9 mouse cellular contexts compared by ENCODE assay signal in genomic region chr8:104541515-104541880, GRCm38 (mm10). TPM values are rescaled to one million over a fixed set of nuclear protein-coding genes. Genes with fewer than 3 reads are reported as not detected.
DNase-seq lines count a peak whose midpoint lies in the region; ATAC-seq lines count a peak whose summit lies in the region.
"Had no signal": no experiment of that assay in that cellular context is flagged by ENCODE, and none has a peak within 500 bp of the region (broad histone marks: within the 10 kb centered on the region; RNA-seq: fewer than 3 reads in every experiment).

No protein-coding gene starts in this region.

- H3K4me3 ChIP-seq in heart, embryonic 16.5 days (ENCODE audit: low read length), result peak overlapping the region; percentile 62
- peak overlapping the region; percentile 65 for H3K4me3 ChIP-seq in embryonic facial prominence, embryonic 10.5 days
- peak overlapping the region; percentile 51 for H3K4me3 ChIP-seq in hindbrain, embryonic 14.5 days (replicated peaks; ENCODE audit: low read length)
- peak overlapping the region; percentile 52 for H3K4me3 ChIP-seq in midbrain, embryonic 12.5 days

- peak overlapping the region; percentile 98 for H3K4me2 ChIP-seq in heart, embryonic 16.5 days (ENCODE audit: low read depth, low read length)
- H3K4me2 ChIP-seq in hindbrain, embryonic 14.5 days (replicated peaks), result peak overlapping the region; percentile 91
- peak overlapping the region; percentile 92 for H3K4me2 ChIP-seq in midbrain, embryonic 12.5 days (replicated peaks)

- ATAC-seq in heart, embryonic 16.5 days (replicated peaks; ENCODE audit: extremely low read depth, insufficient read depth, low FRiP score), result no peak
- no peak for ATAC-seq in hindbrain, embryonic 14.5 days (ENCODE audit: low FRiP score)
- no peak for ATAC-seq in midbrain, embryonic 12.5 days (ENCODE audit: low FRiP score, low read depth)

- H3K9me3 ChIP-seq in heart, embryonic 16.5 days (replicated peaks; ENCODE audit: control insufficient read depth, low read length), result no peaks in the 10 kb centered on the region
- H3K9me3 ChIP-seq in embryonic facial prominence, embryonic 10.5 days, result no peaks in the 10 kb centered on the region
- no peaks in the 10 kb centered on the region for H3K9me3 ChIP-seq in hindbrain, embryonic 14.5 days (ENCODE audit: control insufficient read depth, low read length)
- H3K9me3 ChIP-seq in midbrain, embryonic 12.5 days, result no peaks in the 10 kb centered on the region
- H3K9me3 ChIP-seq: G1E had no signal

- 18% methylated on average over 8 of the region's 8 CpGs for WGBS in heart, embryonic 16.5 days
- 14% methylated on average over 8 of the region's 8 CpGs for WGBS in embryonic facial prominence, embryonic 10.5 days
- 12% methylated on average over 8 of the region's 8 CpGs for WGBS in hindbrain, embryonic 14.5 days
- WGBS in midbrain, embryonic 12.5 days, result 15% methylated on average over 8 of the region's 8 CpGs

- peaks cover 11% of the 10 kb centered on the region; the same call in 1 of the 2 replicates for H3K4me1 ChIP-seq in heart, embryonic 16.5 days (ENCODE audit: control insufficient read depth, insufficient read depth, low read length)
- H3K4me1 ChIP-seq in embryonic facial prominence, embryonic 10.5 days, result peaks cover 22% of the 10 kb centered on the region
- H3K4me1 ChIP-seq in hindbrain, embryonic 14.5 days (replicated peaks; ENCODE audit: control insufficient read depth, insufficient read depth, low read length), result peaks cover 14% of the 10 kb centered on the region
- peaks cover 16% of the 10 kb centered on the region; the same call in 1 of the 2 replicates for H3K4me1 ChIP-seq in midbrain, embryonic 12.5 days

- H3K36me3 ChIP-seq in heart, embryonic 16.5 days (ENCODE audit: control insufficient read depth, insufficient read depth), result no peaks in the 10 kb centered on the region
- no peaks in the 10 kb centered on the region for H3K36me3 ChIP-seq in embryonic facial prominence, embryonic 10.5 days (replicated peaks)
- no peaks in the 10 kb centered on the region for H3K36me3 ChIP-seq in hindbrain, embryonic 14.5 days (replicated peaks; ENCODE audit: control insufficient read depth, insufficient read depth)
- H3K36me3 ChIP-seq in midbrain, embryonic 12.5 days, result no peaks in the 10 kb centered on the region
- H3K36me3 ChIP-seq: G1E had no signal

- H3K27ac ChIP-seq in heart, embryonic 16.5 days (ENCODE audit: low read length), result no peak overlapping the region
- H3K27ac ChIP-seq in embryonic facial prominence, embryonic 10.5 days (replicated peaks), result no peak overlapping the region
- no peak overlapping the region for H3K27ac ChIP-seq in hindbrain, embryonic 14.5 days
- H3K27ac ChIP-seq in midbrain, embryonic 12.5 days (replicated peaks), result no peak overlapping the region

- peaks cover 47% of the 10 kb centered on the region for H3K27me3 ChIP-seq in heart, embryonic 16.5 days (ENCODE audit: control insufficient read depth, insufficient read depth, low read length)
- peaks cover 82% of the 10 kb centered on the region for H3K27me3 ChIP-seq in embryonic facial prominence, embryonic 10.5 days (replicated peaks; ENCODE audit: low read depth, poor library complexity, severe bottlenecking)
- H3K27me3 ChIP-seq in hindbrain, embryonic 14.5 days (ENCODE audit: control insufficient read depth, insufficient read depth, low read length), result peaks cover 50% of the 10 kb centered on the region
- H3K27me3 ChIP-seq in midbrain, embryonic 12.5 days, result peaks cover 72% of the 10 kb centered on the region

- no peak for DNase-seq in heart, adult 11 months
- no peak for DNase-seq in embryonic facial prominence, embryonic 10.5 days (ENCODE audit: low spot score)
- DNase-seq in hindbrain, embryonic 14.5 days (ENCODE audit: low spot score), result no peak
- no peak for DNase-seq in adrenal gland, adult 18-20 months (ENCODE audit: low spot score in 2 of 2)
- no peak for DNase-seq in gastrocnemius, postnatal 10 days
- no peak for DNase-seq in cerebellum, postnatal 36 days

- H3K9ac ChIP-seq in heart, embryonic 16.5 days (ENCODE audit: low read length), result peak overlapping the region; percentile 71
- H3K9ac ChIP-seq in hindbrain, embryonic 14.5 days, result peak overlapping the region; percentile 59
- peak overlapping the region; percentile 58; the same call in 1 of the 2 replicates for H3K9ac ChIP-seq in midbrain, embryonic 12.5 days (replicated peaks)

RNA-seq across cellular contexts. Expression of gene Car7, which starts 7.0 kb away (rescaled TPM):
- polyA plus RNA-seq in heart, embryonic 16.5 days (2015; fragmentation: Nextera tagmentation; extraction: Ambion mirVana), result 2.4 and 3.0 TPM in 2 replicates
- 0.75 and 1.00 TPM in 2 replicates for polyA plus RNA-seq in embryonic facial prominence, embryonic 10.5 days (2016; fragmentation: Nextera tagmentation; extraction: Ambion mirVana)
- 2.0 and 2.2 TPM in 2 replicates for polyA plus RNA-seq in hindbrain, embryonic 14.5 days (2014; fragmentation: Nextera tagmentation; extraction: Ambion mirVana)
- polyA plus RNA-seq in midbrain, embryonic 12.5 days (2016; fragmentation: Nextera tagmentation; extraction: Ambion mirVana), result 1.5 and 1.6 TPM in 2 replicates
- total RNA-seq in adrenal gland, adult 18-20 months (2021), result 1 to 10 TPM; 1.6 to 3.1 TPM
- 1 to 10 TPM in 1 of 2 experiments, under 1 TPM in 1; 0.56 to 1.6 TPM for total RNA-seq in gastrocnemius, postnatal 10 days (2021)

RNA-seq across cellular contexts. Expression of gene Nae1, which starts 7.1 kb away (rescaled TPM):
- 58.4 and 68.8 TPM in 2 replicates for polyA plus RNA-seq in heart, embryonic 16.5 days (2015; fragmentation: Nextera tagmentation; extraction: Ambion mirVana)
- polyA plus RNA-seq in embryonic facial prominence, embryonic 10.5 days (2016; fragmentation: Nextera tagmentation; extraction: Ambion mirVana), result 124 and 137 TPM in 2 replicates
- 111 and 116 TPM in 2 replicates for polyA plus RNA-seq in hindbrain, embryonic 14.5 days (2014; fragmentation: Nextera tagmentation; extraction: Ambion mirVana)
- polyA plus RNA-seq in midbrain, embryonic 12.5 days (2016; fragmentation: Nextera tagmentation; extraction: Ambion mirVana), result 118 and 130 TPM in 2 replicates
- 10 to 100 TPM; 31.2 to 38.1 TPM for total RNA-seq in adrenal gland, adult 18-20 months (2021)
- total RNA-seq in gastrocnemius, postnatal 10 days (2021), result 10 to 100 TPM; 27.0 to 27.4 TPM

RNA-seq across cellular contexts. Expression of gene Terb1, which starts 31.8 kb away (rescaled TPM):
- 0.11 and 0.13 TPM in 2 replicates for polyA plus RNA-seq in heart, embryonic 16.5 days (2015; fragmentation: Nextera tagmentation; extraction: Ambion mirVana)
- polyA plus RNA-seq in embryonic facial prominence, embryonic 10.5 days (2016; fragmentation: Nextera tagmentation; extraction: Ambion mirVana), result 0.19 and 0.26 TPM in 2 replicates
- polyA plus RNA-seq in hindbrain, embryonic 14.5 days (2014; fragmentation: Nextera tagmentation; extraction: Ambion mirVana), result 0.78 and 0.83 TPM in 2 replicates
- polyA plus RNA-seq in midbrain, embryonic 12.5 days (2016; fragmentation: Nextera tagmentation; extraction: Ambion mirVana), result 0.20 and 0.32 TPM in 2 replicates
- under 1 TPM in 1 of 2 experiments, not detected in 1; 0.19 TPM for total RNA-seq in adrenal gland, adult 18-20 months (2021)
- not detected for total RNA-seq in gastrocnemius, postnatal 10 days (2021)
- total RNA-seq: G1E had no signal
- polyA plus RNA-seq: G1E had no signal

RNA-seq across cellular contexts. Expression of gene Pdp2, which starts 49.8 kb away (rescaled TPM):
- polyA plus RNA-seq in heart, embryonic 16.5 days (2015; fragmentation: Nextera tagmentation; extraction: Ambion mirVana), result 6.2 and 6.7 TPM in 2 replicates
- 15.4 and 16.0 TPM in 2 replicates for polyA plus RNA-seq in embryonic facial prominence, embryonic 10.5 days (2016; fragmentation: Nextera tagmentation; extraction: Ambion mirVana)
- polyA plus RNA-seq in hindbrain, embryonic 14.5 days (2014; fragmentation: Nextera tagmentation; extraction: Ambion mirVana), result 18.7 and 19.7 TPM in 2 replicates
- 14.7 and 15.8 TPM in 2 replicates for polyA plus RNA-seq in midbrain, embryonic 12.5 days (2016; fragmentation: Nextera tagmentation; extraction: Ambion mirVana)
- 10 to 100 TPM; 34.8 to 34.9 TPM for total RNA-seq in adrenal gland, adult 18-20 months (2021)
- 1 to 10 TPM; 3.8 to 4.7 TPM for total RNA-seq in gastrocnemius, postnatal 10 days (2021)
